Mouse (Mus musculus): ENCODE data around the gene Poc1b. TPM values are rescaled to one million over a fixed set of nuclear protein-coding genes. Genes with fewer than 3 reads are reported as not detected.
A peak's percentile ranks its signal among the peaks of the same experiment; 100 is the strongest.

Gene Poc1b
- total and polyA plus RNA-seq, 2 experiments: 1.7 to 1.8 TPM

- no peaks in the 10 kb centered on the region for H3K36me3 ChIP-seq (ENCODE audit: control insufficient read depth, insufficient read depth, low read length)
- peaks cover 4% of the 10 kb centered on the region for H3K4me1 ChIP-seq (ENCODE audit: control insufficient read depth, insufficient read depth, low read length)
- 66% methylated on average over 21 of the region's 21 CpGs for WGBS
- no peaks in the 10 kb centered on the region for H3K79me2 ChIP-seq (ENCODE audit: control insufficient read depth, insufficient read depth, low read length)
- peak; percentile 79 for DNase-seq (ENCODE audit: extremely low read depth, low read depth, low spot score)
- no peak overlapping the region for H3K27ac ChIP-seq (replicated peaks; ENCODE audit: insufficient read depth, low read depth, low read length)
- no peak overlapping the region for H3K4me3 ChIP-seq (ENCODE audit: insufficient read depth, low read depth, low read length)
- no peaks in the 10 kb centered on the region for H3K27me3 ChIP-seq (ENCODE audit: control insufficient read depth, insufficient read depth, low read length)
- no peak overlapping the region for H3K9ac ChIP-seq (ENCODE audit: low read depth, low read length)
- no peak for TF ChIP-seq POLR2A (IDR thresholded peaks at IDR 0.05; ENCODE audit: extremely low read depth, insufficient read depth, low read length)
- no peak for TF ChIP-seq CTCF (IDR thresholded peaks at IDR 0.05; ENCODE audit: low read depth, low read length)
Observed at GRCm38 (mm10) chr10:99188656-99189603, 82.1 kb downstream of the Poc1b start.

DNA sequence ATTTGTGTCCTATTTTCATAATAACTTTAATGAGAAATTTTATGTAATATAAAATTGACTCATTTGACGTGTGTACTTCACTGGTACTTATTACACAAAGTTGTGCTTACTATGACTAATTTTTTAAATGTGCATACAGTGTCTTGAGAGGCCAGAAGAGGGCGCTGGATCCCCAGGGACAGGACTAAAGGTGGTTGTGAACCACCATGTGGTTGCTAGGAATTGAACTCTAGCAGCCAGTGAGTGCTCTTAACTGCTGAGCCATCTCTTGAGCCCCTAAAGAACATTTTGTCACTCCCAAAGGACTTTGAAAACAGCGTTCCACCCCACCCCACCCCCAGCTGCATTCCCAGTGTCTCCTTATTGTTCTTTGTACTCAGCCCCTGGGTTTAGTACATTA lies 84.0 kb downstream of the Poc1b start:
- TF ChIP-seq POLR2A (IDR thresholded peaks at IDR 0.05; ENCODE audit: extremely low read depth, insufficient read depth, low read length): no peak
- peak; percentile 65; the same call in 1 of the 2 replicates for TF ChIP-seq CTCF (IDR thresholded peaks at IDR 0.05; ENCODE audit: low read depth, low read length)
- no peak overlapping the region for H3K4me3 ChIP-seq (ENCODE audit: insufficient read depth, low read depth, low read length)
- no peaks in the 10 kb centered on the region for H3K79me2 ChIP-seq (ENCODE audit: control insufficient read depth, insufficient read depth, low read length)
- no peaks in the 10 kb centered on the region for H3K27me3 ChIP-seq (ENCODE audit: control insufficient read depth, insufficient read depth, low read length)
- H3K27ac ChIP-seq (replicated peaks; ENCODE audit: insufficient read depth, low read depth, low read length): no peak overlapping the region
- peak; percentile 65 for DNase-seq (ENCODE audit: extremely low read depth, low read depth, low spot score)
- H3K9ac ChIP-seq (ENCODE audit: low read depth, low read length): no peak overlapping the region
- H3K4me1 ChIP-seq (ENCODE audit: control insufficient read depth, insufficient read depth, low read length): peaks cover 4% of the 10 kb centered on the region
- WGBS: 43% methylated on average over 3 of the region's 3 CpGs
- no peaks in the 10 kb centered on the region for H3K36me3 ChIP-seq (ENCODE audit: control insufficient read depth, insufficient read depth, low read length)

DNA sequence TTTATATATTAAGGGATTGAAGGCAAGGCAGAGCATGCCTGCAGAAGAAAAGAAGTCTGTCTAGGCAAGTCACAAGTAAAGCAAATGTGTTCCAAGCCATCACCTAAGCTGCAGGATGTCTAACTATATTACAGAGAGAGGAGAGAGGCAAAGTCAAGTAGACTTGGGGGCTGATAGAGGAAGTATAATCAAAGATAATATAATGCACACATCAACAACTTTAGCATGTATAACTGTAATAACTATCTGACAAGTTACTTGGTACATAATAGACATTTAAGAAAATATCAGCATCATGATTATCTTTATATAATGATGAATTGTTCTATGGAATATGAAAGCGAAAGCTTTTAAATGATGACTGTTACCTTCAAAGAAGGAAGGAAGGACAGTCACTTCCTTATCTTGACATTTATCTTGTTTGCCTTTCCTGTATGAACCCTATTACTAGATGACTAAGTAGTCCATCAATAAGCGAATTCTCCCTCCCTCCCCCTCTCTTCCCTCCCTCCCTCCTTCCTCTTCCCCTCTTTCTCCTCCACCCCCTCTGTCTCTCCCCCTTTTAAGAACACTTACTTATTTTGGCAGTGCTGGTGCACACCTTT lies 87.7 kb downstream of the Poc1b start:
- 71% methylated on average over 2 of the region's 2 CpGs for WGBS
- Histone ChIP-seq H3K9ac (ENCODE audit: low read depth, low read length) (no peak overlapping the region), H3K4me3 (ENCODE audit: insufficient read depth, low read depth, low read length) (no peak overlapping the region), H3K36me3 (ENCODE audit: control insufficient read depth, insufficient read depth, low read length) (no peaks in the 10 kb centered on the region), H3K79me2 (ENCODE audit: control insufficient read depth, insufficient read depth, low read length) (no peaks in the 10 kb centered on the region), H3K27me3 (ENCODE audit: control insufficient read depth, insufficient read depth, low read length) (no peaks in the 10 kb centered on the region), H3K27ac (replicated peaks; ENCODE audit: insufficient read depth, low read depth, low read length) (no peak overlapping the region), H3K4me1 (ENCODE audit: control insufficient read depth, insufficient read depth, low read length) (peaks cover 2% of the 10 kb centered on the region)
- TF ChIP-seq CTCF (IDR thresholded peaks at IDR 0.05; ENCODE audit: low read depth, low read length) (no peak), POLR2A (IDR thresholded peaks at IDR 0.05; ENCODE audit: extremely low read depth, insufficient read depth, low read length) (no peak)
- no peak for DNase-seq (ENCODE audit: extremely low read depth, low read depth, low spot score)

- TF ChIP-seq POLR2A (IDR thresholded peaks at IDR 0.05; ENCODE audit: extremely low read depth, insufficient read depth, low read length) (no peak), CTCF (IDR thresholded peaks at IDR 0.05; ENCODE audit: low read depth, low read length) (no peak)
- DNase-seq (ENCODE audit: extremely low read depth, low read depth, low spot score): no peak
- no peaks in the 10 kb centered on the region for H3K27me3 ChIP-seq (ENCODE audit: control insufficient read depth, insufficient read depth, low read length)
- H3K9ac ChIP-seq (ENCODE audit: low read depth, low read length): no peak overlapping the region
- no peak overlapping the region for H3K4me3 ChIP-seq (ENCODE audit: insufficient read depth, low read depth, low read length)
- 92% methylated on average over 13 of the region's 13 CpGs for WGBS
- H3K27ac ChIP-seq (replicated peaks; ENCODE audit: insufficient read depth, low read depth, low read length): no peak overlapping the region
- H3K79me2 ChIP-seq (ENCODE audit: control insufficient read depth, insufficient read depth, low read length): no peaks in the 10 kb centered on the region
- no peaks in the 10 kb centered on the region; the same call in 1 of the 2 replicates for H3K4me1 ChIP-seq (ENCODE audit: control insufficient read depth, insufficient read depth, low read length)
- H3K36me3 ChIP-seq (ENCODE audit: control insufficient read depth, insufficient read depth, low read length): no peaks in the 10 kb centered on the region
Observed at GRCm38 (mm10) chr10:99196556-99196955, 89.7 kb downstream of the Poc1b start.

DNA sequence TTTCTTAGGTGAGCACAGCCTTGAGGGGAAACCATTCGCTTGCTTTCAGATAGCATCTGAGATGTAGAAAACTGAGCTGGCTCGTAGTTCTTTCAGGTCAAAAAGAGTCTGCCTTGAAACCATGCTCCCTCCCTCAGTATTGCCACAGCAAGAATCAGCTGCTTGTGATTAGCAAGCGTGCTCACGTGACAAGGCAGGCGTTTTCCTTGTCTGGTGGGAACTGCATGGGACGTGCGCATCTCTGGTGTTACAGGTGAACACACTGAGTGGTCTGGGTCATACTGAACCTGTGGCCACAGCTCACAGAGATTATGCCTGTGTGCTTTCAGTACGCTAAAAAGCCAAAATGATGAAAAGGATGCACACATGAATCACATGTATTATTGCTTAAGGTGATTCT lies 90.3 kb downstream of the Poc1b start:
- no peak overlapping the region for H3K4me3 ChIP-seq (ENCODE audit: insufficient read depth, low read depth, low read length)
- H3K79me2 ChIP-seq (ENCODE audit: control insufficient read depth, insufficient read depth, low read length): no peaks in the 10 kb centered on the region
- WGBS: 95% methylated on average over 8 of the region's 8 CpGs
- H3K4me1 ChIP-seq (ENCODE audit: control insufficient read depth, insufficient read depth, low read length): no peaks in the 10 kb centered on the region; the same call in 1 of the 2 replicates
- TF ChIP-seq CTCF (IDR thresholded peaks at IDR 0.05; ENCODE audit: low read depth, low read length): no peak
- TF ChIP-seq POLR2A (IDR thresholded peaks at IDR 0.05; ENCODE audit: extremely low read depth, insufficient read depth, low read length): no peak
- H3K27me3 ChIP-seq (ENCODE audit: control insufficient read depth, insufficient read depth, low read length): no peaks in the 10 kb centered on the region
- H3K36me3 ChIP-seq (ENCODE audit: control insufficient read depth, insufficient read depth, low read length): no peaks in the 10 kb centered on the region
- no peak overlapping the region for H3K9ac ChIP-seq (ENCODE audit: low read depth, low read length)
- H3K27ac ChIP-seq (replicated peaks; ENCODE audit: insufficient read depth, low read depth, low read length): no peak overlapping the region
- no peak for DNase-seq (ENCODE audit: extremely low read depth, low read depth, low spot score)
